Mouse (Mus musculus): ENCODE results near the gene Clec12a.

- TF ChIP-seq CTCF (IDR thresholded peaks at IDR 0.05; ENCODE audit: extremely low read depth, insufficient read depth, low read length) (no peak), POLR2A (IDR thresholded peaks at IDR 0.05; ENCODE audit: extremely low read depth, insufficient read depth, low read length) (no peak)
Observed at GRCm38 (mm10) chr6:129326568-129327150, 15.8 kb upstream of the Clec12a start.
